Mouse (Mus musculus) stomach, postnatal 0 days (tissue): ENCODE data around the gene Ddn.

Experiments
- CTCF ChIP-seq: IDR thresholded peaks from 2 replicates; pipeline ENCODE4 v1.5.1; 2016; ENCODE audit warnings: antibody characterized with exemption, low read depth, mild to moderate bottlenecking, moderate library complexity
- EP300 ChIP-seq: optimal IDR thresholded peaks from 2 replicates; pipeline ENCODE3; 2016; ENCODE audit warnings: antibody characterized with exemption

GRCm38 (mm10) chr15:98835291-98835690 lies 26.0 kb upstream of the Ddn start:
- TF ChIP-seq CTCF, result no peak
- TF ChIP-seq EP300, result no peak
